Mouse (Mus musculus): Measurements from ENCODE around the gene Fermt3. TPM values are rescaled to one million over a fixed set of nuclear protein-coding genes. Genes with fewer than 3 reads are reported as not detected.

The Fermt3 gene
- total RNA-seq (2014; rRNA removed; ENCODE audit: low replicate concordance): 8.9 and 11.1 TPM in 2 replicates
- 4.9 and 5.1 TPM in 2 replicates for polyA plus RNA-seq (2015; fragmentation: Nextera tagmentation; extraction: Ambion mirVana)

DNA sequence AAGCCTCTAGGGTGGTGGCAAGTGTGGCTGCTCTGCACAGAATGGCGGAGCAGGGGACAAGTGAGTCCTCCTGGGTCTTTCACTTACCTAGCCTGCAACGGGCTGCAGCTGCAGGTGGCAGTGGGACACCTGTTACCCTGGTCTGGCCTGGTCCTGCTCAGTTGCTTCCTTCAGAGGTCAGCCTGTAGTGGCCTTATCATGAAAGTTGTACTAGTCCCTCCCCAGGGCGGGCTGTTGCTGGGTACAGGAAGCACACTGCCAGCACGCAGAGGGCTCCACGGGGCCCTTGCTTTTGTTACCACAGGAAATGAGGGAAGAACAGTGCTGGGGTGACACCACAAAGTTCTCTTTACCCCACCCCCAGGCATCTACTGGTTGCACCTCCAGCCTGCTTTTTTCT lies at the start of gene Fermt3:
Gene Fermt3 (minus strand): TSS at position 279 of the 400 bp plus-strand sequence.
- peak; percentile 14 for DNase-seq (ENCODE audit: low spot score)
- Histone ChIP-seq H3K27ac (ENCODE audit: low read depth) (peak within 1 kb of the TSS; percentile 40), H3K9me3 (replicated peaks; ENCODE audit: control insufficient read depth, low read length) (no peaks in the 10 kb centered on the region), H3K4me2 (ENCODE audit: low read depth, low read length) (peak within 1 kb of the TSS; percentile 43), H3K4me1 (ENCODE audit: control insufficient read depth, insufficient read depth) (0 out of 2 replicates have a peak, but pooled peaks cover 5% of the 10 kb centered on the region), H3K27me3 (ENCODE audit: control insufficient read depth, insufficient read depth, low read length) (no peaks in the 10 kb centered on the region), H3K4me3 (ENCODE audit: low read depth, low read length) (peak within 1 kb of the TSS; percentile 17; the same call in 1 of the 2 replicates), H3K36me3 (replicated peaks; ENCODE audit: control insufficient read depth, insufficient read depth, low read length) (peaks cover 37% of the 10 kb centered on the region), H3K9ac (replicated peaks; ENCODE audit: low read depth, low read length) (0 out of 2 replicates have a peak within 1 kb of the TSS, but pooled peaks have one; percentile 11)
- ATAC-seq (ENCODE audit: insufficient read depth, low read depth): peak; percentile 47
- 54% methylated on average over 5 of the region's 5 CpGs for WGBS
- TF ChIP-seq EP300 (IDR thresholded peaks at IDR 0.05; ENCODE audit: low read depth) (no peak), CTCF (IDR thresholded peaks at IDR 0.05; ENCODE audit: low read depth) (no peak)

DNA sequence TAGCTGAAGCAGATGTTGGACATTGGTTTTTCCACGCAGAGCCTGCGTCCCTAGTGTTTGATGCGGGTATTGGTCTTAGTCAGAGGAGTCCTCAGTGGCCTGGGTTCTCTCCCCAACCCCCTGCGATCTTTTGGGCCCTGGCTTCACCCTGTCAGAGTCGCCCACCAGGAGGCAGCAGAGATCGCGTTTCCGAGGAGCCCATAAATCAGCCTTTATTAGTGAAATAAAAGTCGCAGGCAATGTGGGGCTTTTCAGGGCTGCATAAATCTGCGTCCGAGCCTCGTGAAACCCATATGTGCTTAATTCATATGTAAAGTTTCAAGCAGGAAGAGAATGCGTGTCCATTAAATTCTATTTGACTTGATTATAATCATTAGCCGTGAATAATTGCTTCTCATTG lies 48.9 kb upstream of the Fermt3 start:
- Histone ChIP-seq H3K9ac (replicated peaks; ENCODE audit: low read depth, low read length) (no peak overlapping the region), H3K27ac (ENCODE audit: low read depth) (no peak overlapping the region), H3K4me3 (ENCODE audit: low read depth, low read length) (no peak overlapping the region), H3K27me3 (ENCODE audit: control insufficient read depth, insufficient read depth, low read length) (no peaks in the 10 kb centered on the region), H3K36me3 (replicated peaks; ENCODE audit: control insufficient read depth, insufficient read depth, low read length) (no peaks in the 10 kb centered on the region), H3K9me3 (replicated peaks; ENCODE audit: control insufficient read depth, low read length) (no peaks in the 10 kb centered on the region), H3K4me2 (ENCODE audit: low read depth, low read length) (no peak overlapping the region), H3K4me1 (ENCODE audit: control insufficient read depth, insufficient read depth) (peaks cover 16% of the 10 kb centered on the region)
- DNase-seq (ENCODE audit: low spot score) (peak; percentile 60), ATAC-seq (ENCODE audit: insufficient read depth, low read depth) (peak; percentile 45)
- 10% methylated on average over 14 of the region's 14 CpGs for WGBS
- TF ChIP-seq CTCF (IDR thresholded peaks at IDR 0.05; ENCODE audit: low read depth): peak; percentile 84
- no peak for TF ChIP-seq EP300 (IDR thresholded peaks at IDR 0.05; ENCODE audit: low read depth)

DNA sequence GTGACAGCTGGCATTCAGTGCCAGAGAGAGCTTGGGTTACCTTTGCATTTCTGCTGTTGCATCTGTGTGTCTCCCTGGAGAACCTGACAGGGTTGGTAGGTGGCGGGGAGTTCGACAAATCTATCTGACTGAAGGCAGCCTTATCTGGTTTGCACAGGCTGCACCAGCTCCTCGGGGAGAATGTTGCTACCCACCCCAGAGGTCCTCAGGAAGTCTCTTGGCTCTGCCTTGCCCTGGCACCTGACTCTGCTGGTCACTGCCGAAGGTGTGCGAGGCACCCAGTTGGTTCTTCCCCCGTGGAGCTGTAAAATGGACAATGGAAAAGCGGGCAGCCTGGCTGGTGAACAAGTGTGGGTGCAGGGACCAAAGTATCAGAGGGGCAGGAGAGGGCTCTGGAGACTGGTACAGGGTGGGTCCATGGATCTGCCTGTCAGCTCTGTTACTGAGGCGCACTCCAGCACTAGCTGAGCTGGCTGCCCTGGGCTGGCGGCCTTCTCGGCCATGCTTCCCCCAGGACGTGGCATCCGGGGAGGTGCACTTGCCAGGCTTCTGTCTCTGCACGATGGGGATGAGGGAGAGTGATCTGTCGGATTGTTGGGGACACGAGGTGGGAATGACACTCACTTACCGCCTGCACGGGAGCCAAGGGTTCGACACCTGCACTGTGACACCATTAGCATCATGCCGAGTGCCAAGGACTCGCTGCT lies 48.2 kb upstream of the Fermt3 start:
- H3K9ac ChIP-seq (replicated peaks; ENCODE audit: low read depth, low read length): no peak overlapping the region
- DNase-seq (ENCODE audit: low spot score) (no peak), ATAC-seq (ENCODE audit: insufficient read depth, low read depth) (no peak)
- H3K4me2 ChIP-seq (ENCODE audit: low read depth, low read length): no peak overlapping the region
- no peaks in the 10 kb centered on the region for H3K27me3 ChIP-seq (ENCODE audit: control insufficient read depth, insufficient read depth, low read length)
- H3K4me1 ChIP-seq (ENCODE audit: control insufficient read depth, insufficient read depth): peaks cover 12% of the 10 kb centered on the region
- H3K36me3 ChIP-seq (replicated peaks; ENCODE audit: control insufficient read depth, insufficient read depth, low read length): no peaks in the 10 kb centered on the region
- no peaks in the 10 kb centered on the region for H3K9me3 ChIP-seq (replicated peaks; ENCODE audit: control insufficient read depth, low read length)
- TF ChIP-seq CTCF (IDR thresholded peaks at IDR 0.05; ENCODE audit: low read depth) (no peak), EP300 (IDR thresholded peaks at IDR 0.05; ENCODE audit: low read depth) (no peak)
- no peak overlapping the region for H3K27ac ChIP-seq (ENCODE audit: low read depth)
- WGBS: 49% methylated on average over 20 of the region's 20 CpGs
- no peak overlapping the region for H3K4me3 ChIP-seq (ENCODE audit: low read depth, low read length)

DNA sequence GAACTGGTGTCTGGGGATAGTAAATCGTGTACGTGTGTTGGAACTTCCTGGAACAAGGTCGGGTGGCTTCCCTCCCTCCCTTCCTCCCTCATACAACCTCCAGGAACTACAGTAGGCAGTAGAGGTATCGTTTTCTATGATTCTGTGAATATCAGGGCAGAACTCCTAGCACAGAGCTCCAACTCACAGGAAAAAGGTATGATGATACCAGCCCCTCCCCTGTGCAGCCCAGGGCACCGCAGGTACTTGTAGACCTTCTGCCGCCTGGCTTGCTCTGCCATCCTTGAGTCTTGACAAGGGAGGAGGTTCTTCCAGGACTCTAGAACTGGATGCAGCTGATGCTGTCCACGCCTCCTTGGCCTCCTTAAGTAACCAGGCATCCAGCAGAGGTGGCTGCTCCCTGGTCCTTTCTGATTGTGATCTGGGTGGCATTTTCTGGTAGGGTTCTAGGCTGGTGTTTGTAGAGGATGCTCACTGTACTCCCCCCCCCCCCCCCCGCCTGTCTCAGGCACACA lies 47.6 kb upstream of the Fermt3 start:
- 35% methylated on average over 7 of the region's 8 CpGs for WGBS
- Histone ChIP-seq H3K9ac (replicated peaks; ENCODE audit: low read depth, low read length) (no peak overlapping the region), H3K9me3 (replicated peaks; ENCODE audit: control insufficient read depth, low read length) (no peaks in the 10 kb centered on the region), H3K27ac (ENCODE audit: low read depth) (no peak overlapping the region), H3K27me3 (ENCODE audit: control insufficient read depth, insufficient read depth, low read length) (no peaks in the 10 kb centered on the region), H3K4me2 (ENCODE audit: low read depth, low read length) (no peak overlapping the region), H3K4me1 (ENCODE audit: control insufficient read depth, insufficient read depth) (peaks cover 12% of the 10 kb centered on the region), H3K36me3 (replicated peaks; ENCODE audit: control insufficient read depth, insufficient read depth, low read length) (no peaks in the 10 kb centered on the region), H3K4me3 (ENCODE audit: low read depth, low read length) (no peak overlapping the region)
- no peak for TF ChIP-seq EP300 (IDR thresholded peaks at IDR 0.05; ENCODE audit: low read depth)
- TF ChIP-seq CTCF (IDR thresholded peaks at IDR 0.05; ENCODE audit: low read depth): no peak
- ATAC-seq (ENCODE audit: insufficient read depth, low read depth) (no peak), DNase-seq (ENCODE audit: low spot score) (no peak)

DNA sequence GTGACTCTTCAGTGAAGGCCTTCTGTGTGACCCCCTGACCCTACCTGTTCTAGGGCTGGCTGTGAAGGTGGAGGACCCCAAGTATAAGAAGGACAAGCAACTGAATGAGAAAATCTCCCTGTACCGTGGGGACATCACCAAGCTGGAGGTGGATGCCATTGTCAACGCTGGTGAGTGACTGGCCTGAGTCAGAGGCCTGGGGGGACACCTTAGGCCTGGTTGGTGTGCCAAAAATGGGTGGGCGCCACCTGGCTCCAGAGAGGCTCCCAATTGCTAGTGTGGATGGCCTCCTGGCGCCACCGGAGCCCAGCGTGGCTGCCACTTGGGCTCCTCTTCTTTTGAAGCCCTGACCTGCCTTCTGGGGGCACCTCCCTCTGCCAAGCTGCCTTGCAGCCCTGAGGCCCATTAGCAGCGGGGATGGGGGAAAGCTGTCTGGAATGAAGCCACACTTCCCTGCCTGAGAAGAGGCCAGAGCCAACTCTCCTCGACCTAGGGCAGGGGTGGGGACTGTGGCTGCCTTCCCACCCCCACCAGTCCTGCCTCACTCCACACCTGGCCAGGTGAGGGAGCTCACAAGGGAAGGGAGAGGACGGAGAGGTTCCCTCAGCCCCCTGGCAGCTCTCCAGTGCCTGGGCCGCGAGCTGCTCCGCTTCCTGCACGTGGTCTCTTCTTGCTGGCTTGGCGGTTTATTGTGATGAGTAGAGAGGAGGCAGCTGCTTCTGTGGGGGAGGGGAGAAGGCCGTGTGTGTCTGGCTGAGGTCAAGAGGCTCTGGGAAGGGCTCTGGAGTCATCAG lies 47.0 kb upstream of the Fermt3 start:
- DNase-seq (ENCODE audit: low spot score) (no peak), ATAC-seq (ENCODE audit: insufficient read depth, low read depth) (no peak)
- no peaks in the 10 kb centered on the region for H3K27me3 ChIP-seq (ENCODE audit: control insufficient read depth, insufficient read depth, low read length)
- no peaks in the 10 kb centered on the region for H3K9me3 ChIP-seq (replicated peaks; ENCODE audit: control insufficient read depth, low read length)
- WGBS: 29% methylated on average over 15 of the region's 15 CpGs
- no peak overlapping the region for H3K4me3 ChIP-seq (ENCODE audit: low read depth, low read length)
- no peaks in the 10 kb centered on the region for H3K36me3 ChIP-seq (replicated peaks; ENCODE audit: control insufficient read depth, insufficient read depth, low read length)
- TF ChIP-seq CTCF (IDR thresholded peaks at IDR 0.05; ENCODE audit: low read depth) (no peak), EP300 (IDR thresholded peaks at IDR 0.05; ENCODE audit: low read depth) (no peak)
- H3K9ac ChIP-seq (replicated peaks; ENCODE audit: low read depth, low read length): no peak overlapping the region
- 0 out of 2 replicates have a peak overlapping the region, but pooled peaks have one; percentile 18 for H3K27ac ChIP-seq (ENCODE audit: low read depth)
- peaks cover 12% of the 10 kb centered on the region for H3K4me1 ChIP-seq (ENCODE audit: control insufficient read depth, insufficient read depth)
- H3K4me2 ChIP-seq (ENCODE audit: low read depth, low read length): no peak overlapping the region

Data from heart, postnatal 0 days (tissue).